Mouse (Mus musculus) common myeloid progenitor, adult 5-6 weeks (primary cell): ENCODE data around the gene Uhrf1bp1. TPM values are rescaled to one million over a fixed set of nuclear protein-coding genes. Genes with fewer than 3 reads are reported as not detected.

Experiments
- ATAC-seq: replicated peaks from 2 replicates; pipeline ENCODE4 v1.8.0; 2016; ENCODE audit warnings: low read depth, mild to moderate bottlenecking, moderate TSS enrichment, inconsistent platforms; ENCODE audit not compliant: poor library complexity, severe bottlenecking
- total RNA-seq: library from RNA; stranded (forward); fragments of 200-1000, 187-1606 nt; gene quantifications from 2 replicates; pipeline ENCODE4 v1.2.3, GENCODE M21; 2017

Gene Uhrf1bp1
- total RNA-seq, 1 experiment from 2014 or later: 13.1 TPM

DNA sequence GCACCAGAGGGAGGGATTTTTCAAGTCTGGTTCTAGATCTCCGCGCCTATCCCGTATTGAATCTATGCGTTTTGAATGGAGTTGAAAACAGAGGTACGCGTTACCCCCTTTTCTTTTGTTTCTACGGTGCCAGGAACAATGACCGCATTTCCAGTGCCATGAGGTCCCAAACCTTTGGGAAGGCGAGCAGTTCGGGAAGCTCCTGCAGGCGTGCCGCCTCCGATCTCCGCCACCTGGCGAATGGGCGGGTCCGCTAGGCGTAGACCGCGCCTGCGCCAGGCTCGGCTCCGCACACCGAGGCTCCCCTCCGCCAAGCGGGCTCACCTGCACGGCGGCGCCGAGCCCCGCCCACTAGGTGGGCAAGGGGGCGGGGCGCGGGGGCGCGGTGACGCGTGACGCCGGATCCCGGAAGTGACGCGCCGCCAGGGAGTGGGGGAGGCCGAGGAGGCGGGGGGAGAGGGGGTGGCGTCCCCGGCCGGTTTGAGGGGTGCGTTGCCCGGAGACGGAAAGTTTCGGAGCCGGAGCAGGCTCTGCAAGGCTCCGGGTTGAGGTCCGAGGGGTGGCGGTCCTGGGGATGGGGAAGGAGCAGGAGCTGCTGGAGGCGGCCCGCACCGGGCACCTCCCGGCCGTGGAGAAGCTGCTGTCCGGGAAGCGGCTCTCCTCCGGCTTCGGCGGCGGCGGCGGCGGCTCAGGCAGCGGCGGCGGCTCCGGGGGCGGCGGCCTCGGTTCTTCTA is 52.8 kb downstream of the Uhrf1bp1 start, which contains the start of gene Anks1:
Anks1 (plus strand) TSS at position 419 of the 734 bp plus-strand sequence.
- ATAC-seq: peak; percentile 36

GRCm38 (mm10) chr17:27909622-27910500 is 53.6 kb downstream of the Uhrf1bp1 start, which contains the start of gene Taf11:
Gene Taf11, minus strand, starts transcription at chr17:27909844.
- peak; percentile 15; the same call in 1 of the 2 replicates for ATAC-seq

DNA sequence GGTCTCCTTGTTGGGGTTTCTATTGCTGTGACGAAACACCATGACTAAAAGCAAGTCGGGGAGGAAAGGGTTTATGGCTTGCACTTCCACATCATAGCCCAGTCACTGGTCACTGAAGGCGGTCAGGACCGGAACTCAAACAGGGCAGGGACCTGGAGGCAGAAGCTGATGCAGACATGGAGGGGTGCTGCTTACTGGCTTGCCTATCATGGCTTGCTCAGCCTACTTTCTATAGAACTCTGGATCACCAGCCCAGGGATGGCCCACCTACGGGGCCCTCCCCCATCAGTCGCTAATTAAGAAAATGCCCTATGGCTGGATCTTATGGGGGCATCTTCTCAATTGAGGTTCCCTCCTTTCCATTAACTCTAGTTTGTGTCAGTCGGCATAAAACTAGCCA is 55.1 kb downstream of the Uhrf1bp1 start:
- ATAC-seq: no peak

DNA sequence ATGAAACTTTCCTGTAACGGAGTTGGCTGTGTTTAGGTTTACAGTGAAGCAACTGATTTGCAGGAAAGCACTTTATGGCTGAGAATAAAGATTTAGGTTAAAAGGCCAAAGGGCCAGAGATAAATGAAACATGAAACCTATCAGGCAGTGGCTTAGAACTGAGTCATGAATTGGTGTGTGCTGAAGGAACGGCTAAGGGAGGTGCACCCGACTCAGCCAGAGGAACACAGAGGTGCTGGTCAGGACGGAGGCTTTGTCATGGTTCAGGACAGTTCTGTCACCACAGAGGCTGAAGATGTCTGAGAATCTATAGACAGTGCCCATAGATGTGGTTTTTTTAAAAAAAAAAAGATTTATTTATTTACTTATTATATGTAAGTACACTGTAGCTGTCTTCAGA is 58.5 kb downstream of the Uhrf1bp1 start:
- no peak for ATAC-seq

DNA sequence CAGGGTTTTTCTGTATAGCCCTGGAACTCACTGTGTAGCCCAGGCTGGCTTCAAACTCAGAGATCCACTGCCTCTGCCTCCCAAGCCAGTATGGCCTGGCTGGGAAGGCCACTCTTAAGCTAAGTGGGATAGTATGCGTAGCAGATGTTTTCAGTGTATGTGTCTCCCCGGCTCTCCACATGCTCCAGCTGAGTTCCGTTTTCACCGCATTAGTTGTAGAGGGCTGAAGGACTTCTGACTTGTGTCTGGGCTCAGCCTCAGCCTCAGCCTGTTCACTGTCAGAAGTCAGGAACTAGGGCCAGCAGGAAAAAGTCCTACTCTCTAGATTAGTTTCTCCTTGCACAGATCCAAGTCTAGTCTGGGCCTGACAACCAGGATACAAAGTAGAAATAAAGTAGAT is 60.1 kb downstream of the Uhrf1bp1 start:
- no peak for ATAC-seq

DNA sequence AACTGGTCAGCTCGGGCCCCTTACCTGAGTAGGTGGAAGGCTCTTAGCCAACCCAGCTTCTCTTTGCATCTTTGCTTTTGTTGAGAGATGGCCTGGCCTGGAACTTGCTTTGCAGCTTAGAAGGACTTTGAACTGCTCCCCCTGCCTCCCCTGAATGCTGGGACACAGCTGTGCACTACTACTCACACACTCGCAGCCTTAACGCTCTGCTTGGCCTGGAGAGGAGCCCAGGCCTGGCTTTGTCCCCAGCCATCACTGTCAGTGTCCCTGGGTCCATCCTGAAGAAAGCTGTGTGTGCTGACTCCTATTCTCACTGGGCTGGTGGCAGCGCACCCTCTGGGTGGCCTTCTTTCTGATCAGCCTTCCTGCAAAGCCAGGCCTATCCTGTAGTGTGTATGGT is 64.4 kb downstream of the Uhrf1bp1 start:
- no peak for ATAC-seq

DNA sequence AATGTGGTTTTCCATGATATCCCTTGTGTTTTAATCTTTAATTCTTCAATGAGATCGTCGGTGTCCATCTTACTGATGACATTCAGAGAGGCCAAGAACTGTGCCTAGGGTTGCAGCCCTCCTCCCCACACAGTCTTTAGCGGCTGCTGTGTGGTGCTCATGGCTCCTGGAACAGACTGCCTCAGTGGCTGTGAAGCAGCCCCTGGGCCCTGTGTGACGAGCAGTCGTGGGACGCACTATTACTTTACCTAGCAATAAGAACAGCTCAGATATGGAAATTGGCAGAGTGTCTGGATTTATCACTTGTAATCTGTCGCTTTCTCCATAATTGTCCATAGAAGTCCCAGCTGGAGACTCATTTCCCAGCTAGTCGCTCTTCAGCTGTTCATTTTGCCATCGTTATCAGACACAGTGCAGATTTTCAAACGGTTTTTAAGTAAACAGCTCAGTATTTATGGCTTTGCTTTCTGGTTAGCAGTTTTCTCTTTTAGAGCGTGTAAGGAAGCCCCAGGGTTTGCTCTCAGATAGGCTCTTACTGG is 66.0 kb downstream of the Uhrf1bp1 start:
- no peak for ATAC-seq

DNA sequence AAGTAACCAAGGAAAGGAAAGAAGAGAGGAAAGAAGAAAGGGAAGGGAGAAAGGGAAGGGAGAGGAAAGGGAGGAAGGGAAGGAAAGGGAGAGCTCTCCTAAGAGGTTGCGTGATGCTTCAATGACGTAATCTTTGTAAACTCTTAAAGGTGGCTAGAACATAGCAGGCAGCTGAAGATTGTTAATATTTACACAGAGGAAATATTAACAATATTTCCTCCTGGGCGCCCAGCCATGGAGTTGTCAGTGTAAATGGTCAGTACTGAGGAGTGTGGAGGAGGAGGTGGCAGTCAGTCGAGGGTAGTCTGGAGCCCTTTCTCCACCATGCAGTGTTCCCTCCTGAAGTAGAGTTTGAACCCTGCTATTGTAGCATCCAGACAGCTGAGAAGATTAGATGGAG is 68.8 kb downstream of the Uhrf1bp1 start:
- ATAC-seq: no peak

DNA sequence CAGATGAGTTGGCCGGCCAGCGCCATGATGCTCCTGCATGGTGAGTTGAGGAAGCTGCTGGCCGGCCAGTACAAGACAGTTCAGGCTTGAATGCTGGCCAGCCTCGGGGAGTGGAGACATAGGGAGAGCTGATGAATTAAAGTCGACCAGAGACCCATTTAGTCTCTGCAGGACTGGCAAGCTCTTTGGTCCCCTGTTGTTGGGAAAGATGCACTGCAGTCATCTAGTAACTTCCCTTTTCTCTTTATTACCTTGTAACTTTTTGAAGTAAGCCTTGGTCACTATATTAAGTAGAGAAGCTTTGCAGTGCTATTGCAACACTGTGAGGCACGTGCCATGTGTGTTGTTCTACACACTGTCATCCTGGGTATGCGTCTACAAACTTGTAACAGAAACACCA is 69.3 kb downstream of the Uhrf1bp1 start:
- peak; percentile 74 for ATAC-seq

DNA sequence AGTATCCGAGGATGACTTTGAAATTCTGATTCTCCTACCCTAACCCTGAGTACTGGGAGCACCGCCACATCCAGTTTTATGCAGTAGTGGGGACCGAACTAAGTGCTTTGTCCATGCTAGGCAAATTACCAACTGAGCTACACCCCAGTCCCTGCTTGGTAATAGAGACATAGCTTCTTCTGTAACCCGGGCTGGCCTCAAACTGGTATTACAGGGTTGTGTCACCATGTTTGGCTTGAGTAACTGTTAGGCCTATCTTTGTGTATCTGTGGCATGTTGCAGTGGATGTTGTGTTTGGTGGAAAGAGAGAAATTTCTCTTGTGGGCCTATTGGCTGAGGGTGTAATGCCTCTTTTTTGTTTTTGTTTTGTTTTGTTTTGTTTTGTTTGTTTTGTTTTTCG is 74.0 kb downstream of the Uhrf1bp1 start:
- ATAC-seq: no peak

DNA sequence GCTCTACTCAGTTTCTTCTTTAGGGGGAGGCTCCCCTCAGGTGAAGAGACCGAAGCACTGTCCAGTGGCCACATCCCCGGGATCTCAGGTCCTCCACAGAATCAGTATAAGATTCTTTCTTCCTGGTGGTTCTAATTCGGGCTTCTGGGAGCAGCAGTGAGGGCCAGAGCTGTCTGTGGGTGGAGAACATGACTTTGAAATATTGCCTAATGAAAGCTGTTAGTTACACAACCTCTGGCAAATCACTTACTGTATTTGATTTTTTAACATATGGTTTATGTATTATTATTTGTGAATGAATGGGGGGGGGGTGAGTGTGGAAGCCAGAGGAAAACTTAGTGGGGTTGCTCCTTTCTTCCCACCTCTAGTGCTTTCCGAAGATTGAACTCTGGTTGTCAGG is 75.6 kb downstream of the Uhrf1bp1 start:
- ATAC-seq: no peak

DNA sequence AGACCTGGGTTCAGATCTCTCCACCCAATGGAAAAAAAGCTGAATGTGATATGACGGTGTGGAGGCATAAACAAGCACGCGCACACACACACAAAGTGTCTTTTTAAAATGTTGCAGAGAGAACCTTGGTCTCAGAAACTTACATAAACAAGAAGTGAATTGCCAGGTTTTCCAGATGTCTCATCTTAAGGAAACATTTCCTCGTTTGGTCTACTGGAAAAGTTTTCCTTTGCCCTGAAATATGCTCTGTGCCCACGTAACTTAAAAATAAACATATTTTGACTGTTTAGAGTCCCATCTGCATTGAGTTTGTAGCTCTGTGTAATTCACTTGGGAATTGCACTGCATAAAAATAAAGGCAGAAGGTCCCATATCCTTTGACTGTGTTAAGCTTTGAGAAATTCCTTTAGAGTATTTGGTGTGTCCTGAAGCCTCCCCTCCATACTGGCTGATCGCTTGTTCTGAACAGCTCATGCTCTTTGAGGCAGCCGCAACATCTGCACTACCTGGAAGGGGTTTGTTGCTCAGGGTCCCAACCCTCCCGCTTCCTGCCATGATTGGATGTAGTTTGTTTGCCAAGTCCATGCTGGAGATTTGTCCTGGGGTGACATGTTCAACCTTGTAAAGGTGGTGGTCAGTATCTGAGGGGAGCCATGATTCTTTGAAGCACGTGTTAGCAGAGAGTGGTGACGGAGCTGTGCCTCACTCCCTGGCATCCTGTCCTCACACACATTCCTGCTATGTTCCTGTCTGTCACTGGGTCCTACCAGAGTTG is 78.1 kb downstream of the Uhrf1bp1 start:
- no peak for ATAC-seq

GRCm38 (mm10) chr17:27935091-27935490 is 78.8 kb downstream of the Uhrf1bp1 start:
- no peak; the same call in 1 of the 2 replicates for ATAC-seq

DNA sequence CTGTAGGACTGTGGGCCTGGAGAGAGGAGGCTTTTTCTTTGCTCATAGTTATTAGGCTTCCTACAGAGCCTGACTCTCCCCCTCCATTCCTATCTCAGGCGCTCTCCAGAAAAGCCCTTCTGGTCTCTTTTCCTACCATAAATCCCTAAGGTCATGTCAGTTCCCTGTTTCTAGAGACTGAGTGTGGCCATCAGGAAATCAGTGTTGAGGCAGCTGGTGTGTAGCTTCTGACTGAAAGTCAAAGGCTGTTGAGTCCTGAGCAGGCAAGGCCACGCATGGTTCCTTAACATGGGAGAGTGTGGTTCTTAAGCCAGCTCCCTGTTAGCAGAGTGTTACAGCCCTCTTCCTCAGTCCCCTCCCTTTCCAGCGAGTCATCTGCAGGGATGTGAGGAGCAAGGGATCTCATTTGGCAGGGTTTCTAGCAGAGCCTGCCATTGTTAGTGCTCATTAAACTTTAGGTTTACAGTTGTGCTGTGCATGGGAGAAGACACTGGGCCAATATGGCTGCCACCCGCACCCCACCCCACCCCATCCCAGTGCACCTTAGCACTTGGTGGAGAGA is 80.9 kb downstream of the Uhrf1bp1 start:
- ATAC-seq: no peak

GRCm38 (mm10) chr17:27938121-27938754 is 82.0 kb downstream of the Uhrf1bp1 start:
- ATAC-seq: no peak

DNA sequence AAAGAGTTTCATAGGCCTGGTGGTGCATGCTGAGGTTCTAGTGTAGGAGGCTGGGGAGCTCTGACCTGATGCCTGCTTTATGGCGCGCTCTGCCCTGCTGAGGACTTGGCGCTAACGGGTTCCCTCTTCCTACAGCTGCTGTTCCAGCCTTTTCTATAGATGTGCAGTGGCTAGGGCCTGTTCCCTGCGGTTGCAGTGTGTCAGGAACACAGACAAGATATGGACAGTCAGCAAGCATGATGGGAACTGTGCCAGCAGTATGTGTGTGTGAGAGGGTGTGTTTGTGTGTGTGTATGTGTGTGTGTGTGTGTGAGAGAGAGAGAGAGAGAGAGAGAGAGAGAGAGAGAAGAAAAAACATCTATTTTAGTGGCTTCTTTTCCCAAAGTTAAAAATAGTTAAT is 82.8 kb downstream of the Uhrf1bp1 start:
- ATAC-seq: no peak

- no peak for ATAC-seq
Observed at GRCm38 (mm10) chr17:27940352-27940751, 84.1 kb downstream of the Uhrf1bp1 start.

DNA sequence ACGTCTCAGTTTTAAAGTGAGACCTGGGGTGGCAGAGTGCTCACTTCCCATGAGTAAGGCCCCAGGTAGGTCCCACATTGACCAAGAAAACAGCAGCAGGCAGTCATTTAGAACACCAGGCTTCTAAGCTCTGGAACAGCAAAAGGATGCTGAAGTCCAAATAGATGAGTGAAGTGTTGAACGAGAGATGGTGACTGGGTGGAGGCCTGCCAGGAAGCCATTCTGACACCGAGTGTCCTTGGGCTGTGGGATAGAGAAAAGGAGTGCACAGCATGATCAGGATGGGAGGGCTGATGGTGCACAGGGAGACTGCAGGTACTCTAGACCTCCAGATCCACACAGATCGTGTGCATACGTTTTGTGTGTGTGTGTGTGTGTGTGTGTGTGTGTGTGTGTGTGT is 84.9 kb downstream of the Uhrf1bp1 start:
- no peak for ATAC-seq

DNA sequence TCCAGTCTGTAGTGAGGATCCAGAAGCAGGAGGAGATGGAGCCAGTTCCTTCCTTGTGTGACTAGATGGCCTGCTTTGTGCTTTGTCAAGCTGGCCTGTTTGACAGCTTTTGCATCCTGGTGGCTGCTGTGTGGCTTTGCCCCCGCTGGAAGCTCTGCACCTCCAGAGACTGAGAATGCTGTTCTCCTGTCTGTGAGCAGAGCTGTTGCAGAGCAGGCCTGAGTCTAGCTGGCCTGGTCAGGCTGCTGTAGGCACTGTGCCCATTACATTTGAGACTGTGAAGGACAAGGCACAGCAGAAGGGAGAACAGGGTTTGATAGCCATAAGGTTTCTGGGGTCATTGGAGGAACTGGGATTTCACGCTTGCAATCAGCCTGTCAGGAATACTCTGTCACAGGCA is 85.5 kb downstream of the Uhrf1bp1 start:
- no peak for ATAC-seq
